Mouse (Mus musculus) adipocyte (in vitro differentiated cells): ENCODE measurements around the gene Synpo2l.
"Not testable (repeated sequence)": the region's sequence is repeated elsewhere in the genome, so short reads cannot be mapped to it uniquely, and the experiment has no call there.

Experiments used
- DNase-seq: peaks from one replicate; pipeline ENCODE4 v3.0.0-alpha.2; 2016; ENCODE audit warnings: low spot score

Synpo2l gene

GRCm38 (mm10) chr14:20640644-20641437 is 27.3 kb downstream of the Synpo2l start, which contains the start of gene Usp54:
Usp54 (minus strand) TSS chr14:20641063.
- peak; percentile 93 for DNase-seq

- DNase-seq: no peak
Measured at GRCm38 (mm10) chr14:20639918-20640619, 28.1 kb downstream of the Synpo2l start.

GRCm38 (mm10) chr14:20638702-20639101 is 29.5 kb downstream of the Synpo2l start:
- DNase-seq: no peak

- DNase-seq: no peak
Measured at GRCm38 (mm10) chr14:20637818-20638574, 30.2 kb downstream of the Synpo2l start.

GRCm38 (mm10) chr14:20636968-20637367 is 31.2 kb downstream of the Synpo2l start:
- DNase-seq: not testable (repeated sequence)

GRCm38 (mm10) chr14:20635546-20635945 is 32.6 kb downstream of the Synpo2l start:
- no peak for DNase-seq

- DNase-seq: no peak
Measured at GRCm38 (mm10) chr14:20631253-20631652, 36.9 kb downstream of the Synpo2l start.

- DNase-seq: no peak
Measured at GRCm38 (mm10) chr14:20626971-20627370, 41.2 kb downstream of the Synpo2l start.

GRCm38 (mm10) chr14:20626447-20626846 is 41.7 kb downstream of the Synpo2l start:
- no peak for DNase-seq

- no peak for DNase-seq
Measured at GRCm38 (mm10) chr14:20622907-20623306, 45.2 kb downstream of the Synpo2l start.

GRCm38 (mm10) chr14:20622412-20622811 is 45.7 kb downstream of the Synpo2l start:
- DNase-seq: no peak

GRCm38 (mm10) chr14:20621903-20622302 is 46.3 kb downstream of the Synpo2l start:
- DNase-seq: no peak

- DNase-seq: no peak
Measured at GRCm38 (mm10) chr14:20619131-20619530, 49.0 kb downstream of the Synpo2l start.

GRCm38 (mm10) chr14:20618211-20618610 is 49.9 kb downstream of the Synpo2l start:
- DNase-seq: no peak

- peak; percentile 37 for DNase-seq
Measured at GRCm38 (mm10) chr14:20616421-20616820, 51.7 kb downstream of the Synpo2l start.

GRCm38 (mm10) chr14:20615075-20615474 is 53.1 kb downstream of the Synpo2l start:
- no peak for DNase-seq

GRCm38 (mm10) chr14:20612820-20613219 is 55.3 kb downstream of the Synpo2l start:
- no peak for DNase-seq

GRCm38 (mm10) chr14:20610146-20610545 is 58.0 kb downstream of the Synpo2l start:
- peak; percentile 41 for DNase-seq

- DNase-seq: no peak
Measured at GRCm38 (mm10) chr14:20609519-20609918, 58.6 kb downstream of the Synpo2l start.
